Mouse (Mus musculus) embryonic facial prominence, embryonic 11.5 days (tissue): ENCODE results near the gene Ddx31. TPM values are rescaled to one million over a fixed set of nuclear protein-coding genes. Genes with fewer than 3 reads are reported as not detected.
A peak's percentile ranks its signal among the peaks of the same experiment; 100 is the strongest.

Source experiments
- ATAC-seq: fragments of 200-750 bp; cut with Nextera tagmentation; replicated peaks from 2 replicates; pipeline ENCODE4 v1.8.0; 2017; ENCODE audit warnings: low read depth; ENCODE audit not compliant: insufficient number of reproducible peaks, low FRiP score, low TSS enrichment
- DNase-seq: peaks from one replicate; pipeline ENCODE4 v3.0.0-alpha.2; 2015; ENCODE audit warnings: low spot score
- H3K27ac ChIP-seq: fragments of 300-500 bp; sonication (generic); replicated peaks from 2 replicates; pipeline ENCODE4 v1.5.1; 2014; ENCODE audit warnings: mild to moderate bottlenecking, low read depth, low read length, control low read depth
- H3K27me3 ChIP-seq: fragments of 300-500 bp; sonication (generic); 2 replicates; pipeline ENCODE4 v1.6.1; 2014; ENCODE audit warnings: mild to moderate bottlenecking, low read length, moderate library complexity, mixed read lengths; ENCODE audit not compliant: control insufficient read depth, insufficient read depth
- H3K36me3 ChIP-seq: fragments of 300-500 bp; sonication (generic); replicated peaks from 2 replicates; pipeline ENCODE4 v1.6.1; 2014; ENCODE audit warnings: low read depth, mild to moderate bottlenecking, low read length, moderate library complexity, mixed read lengths; ENCODE audit not compliant: control insufficient read depth, insufficient read depth
- H3K4me1 ChIP-seq: fragments of 300-500 bp; sonication (generic); 2 replicates; pipeline ENCODE4 v1.6.1; 2014; ENCODE audit warnings: low read length, mixed read lengths; ENCODE audit not compliant: control insufficient read depth, insufficient read depth
- H3K4me2 ChIP-seq: fragments of 300-500 bp; sonication (generic); 2 replicates; pipeline ENCODE4 v1.6.1; 2014; ENCODE audit warnings: low read depth, mild to moderate bottlenecking, control low read depth, low read length, moderate library complexity
- H3K4me3 ChIP-seq: fragments of 300-500 bp; sonication (generic); 2 replicates; pipeline ENCODE4 v1.5.1; 2014; ENCODE audit warnings: low read depth, low read length, control low read depth
- H3K9ac ChIP-seq: fragments of 300-500 bp; sonication (generic); replicated peaks from 2 replicates; pipeline ENCODE4 v1.6.1; 2014; ENCODE audit warnings: mild to moderate bottlenecking, control low read depth, low read length
- H3K9me3 ChIP-seq: fragments of 300-500 bp; sonication (generic); replicated peaks from 2 replicates; pipeline ENCODE4 v1.6.1; 2016; ENCODE audit warnings: mild to moderate bottlenecking, low read length, inconsistent platforms, mixed read lengths; ENCODE audit not compliant: control insufficient read depth
- WGBS: fragments of 180-500 bp; shearing (Covaris S2); extraction: QIAGEN DNeasy Blood & Tissue Kit; methylation state at CpG from one replicate; pipeline ENCODE4 v1.1.7; 2014; 5-methylcytosine and 5-hydroxymethylcytosine counted together
- polyA plus RNA-seq: library from polyadenylated mRNA; unstranded; fragments of >200 nt; fragmentation: Nextera tagmentation; extraction: Ambion mirVana; gene quantifications from 2 replicates; pipeline ENCODE4 v1.2.1, GENCODE M21; 2014

Ddx31 gene
- polyA plus RNA-seq, 1 experiment from 2014 or later = 20.0 TPM

- 88% methylated on average over 7 of the region's 7 CpGs for WGBS
- ATAC-seq (no peak), DNase-seq (no peak)
- Histone ChIP-seq H3K9ac (no peak overlapping the region), H3K36me3 (no peaks in the 10 kb centered on the region), H3K27ac (no peak overlapping the region), H3K4me3 (no peak overlapping the region), H3K9me3 (no peaks in the 10 kb centered on the region), H3K4me1 (no peaks in the 10 kb centered on the region), H3K27me3 (no peaks in the 10 kb centered on the region), H3K4me2 (no peak overlapping the region)
These were observed 36.8 kb upstream of the Ddx31 start for GRCm38 (mm10) chr2:28803406-28803805.

- no peaks in the 10 kb centered on the region for H3K4me1 ChIP-seq
- H3K27me3 ChIP-seq = no peaks in the 10 kb centered on the region
- H3K4me2 ChIP-seq = no peak overlapping the region
- no peaks in the 10 kb centered on the region for H3K9me3 ChIP-seq
- WGBS = 77% methylated on average over 6 of the region's 6 CpGs
- no peaks in the 10 kb centered on the region for H3K36me3 ChIP-seq
- H3K4me3 ChIP-seq = no peak overlapping the region
- no peak overlapping the region for H3K27ac ChIP-seq
- H3K9ac ChIP-seq = no peak overlapping the region
- DNase-seq = no peak
- ATAC-seq = no peak
These were observed 31.4 kb upstream of the Ddx31 start for GRCm38 (mm10) chr2:28808841-28809240.

GRCm38 (mm10) chr2:28810260-28811013 is 29.8 kb upstream of the Ddx31 start:
- WGBS = 28% methylated on average over 5 of the region's 5 CpGs
- ATAC-seq = no peak

GRCm38 (mm10) chr2:28818866-28819265 is 21.3 kb upstream of the Ddx31 start:
- H3K4me2 ChIP-seq = no peak overlapping the region
- ATAC-seq = no peak
- no peak overlapping the region for H3K27ac ChIP-seq
- H3K4me3 ChIP-seq = no peak overlapping the region
- no peaks in the 10 kb centered on the region for H3K4me1 ChIP-seq
- no peaks in the 10 kb centered on the region for H3K27me3 ChIP-seq
- DNase-seq = no peak
- no peak overlapping the region for H3K9ac ChIP-seq
- no peaks in the 10 kb centered on the region for H3K36me3 ChIP-seq
- no peaks in the 10 kb centered on the region for H3K9me3 ChIP-seq
- WGBS = 83% methylated on average over 4 of the region's 4 CpGs

More at GRCm38 (mm10) chr2:28810260-28811013, 29.8 kb upstream of the Ddx31 start:
- no peaks in the 10 kb centered on the region for H3K36me3 ChIP-seq
- no peak overlapping the region for H3K4me3 ChIP-seq
- H3K9ac ChIP-seq = no peak overlapping the region
- H3K9me3 ChIP-seq = no peaks in the 10 kb centered on the region
- no peak for DNase-seq
- H3K4me1 ChIP-seq = no peaks in the 10 kb centered on the region
- no peaks in the 10 kb centered on the region for H3K27me3 ChIP-seq
- H3K4me2 ChIP-seq = no peak overlapping the region
- H3K27ac ChIP-seq = no peak overlapping the region

- Histone ChIP-seq H3K4me3 (no peak overlapping the region), H3K4me1 (no peaks in the 10 kb centered on the region), H3K4me2 (no peak overlapping the region), H3K36me3 (no peaks in the 10 kb centered on the region; the same call in none of the 2 replicates), H3K27ac (no peak overlapping the region), H3K27me3 (no peaks in the 10 kb centered on the region), H3K9ac (no peak overlapping the region), H3K9me3 (no peaks in the 10 kb centered on the region)
- WGBS = 49% methylated on average over 4 of the region's 4 CpGs
- DNase-seq (peak; percentile 22), ATAC-seq (no peak)
These were observed 10.9 kb upstream of the Ddx31 start for GRCm38 (mm10) chr2:28829265-28829664.

- H3K27ac ChIP-seq = no peak overlapping the region
- no peak overlapping the region for H3K9ac ChIP-seq
- DNase-seq (no peak), ATAC-seq (no peak)
- no peak overlapping the region for H3K4me2 ChIP-seq
- no peak overlapping the region for H3K4me3 ChIP-seq
- H3K4me1 ChIP-seq = no peaks in the 10 kb centered on the region
- no peaks in the 10 kb centered on the region for H3K27me3 ChIP-seq
- H3K36me3 ChIP-seq = peaks cover 5% of the 10 kb centered on the region; the same call in 1 of the 2 replicates
- H3K9me3 ChIP-seq = no peaks in the 10 kb centered on the region
- WGBS = 78% methylated on average over 3 of the region's 3 CpGs
These were observed 3.8 kb upstream of the Ddx31 start for GRCm38 (mm10) chr2:28836181-28836940.

- H3K4me1 ChIP-seq = no peaks in the 10 kb centered on the region
- H3K4me3 ChIP-seq = peak overlapping the region; percentile 99
- ATAC-seq = peak; percentile 51
These were observed 545 bp upstream of the Ddx31 start for GRCm38 (mm10) chr2:28839501-28840221.

More at GRCm38 (mm10) chr2:28839501-28840221, 545 bp upstream of the Ddx31 start:
- Histone ChIP-seq H3K27me3 (no peaks in the 10 kb centered on the region), H3K27ac (peak overlapping the region; percentile 78), H3K4me2 (peak overlapping the region; percentile 76), H3K9ac (peak overlapping the region; percentile 91), H3K36me3 (peaks cover 5% of the 10 kb centered on the region; the same call in 1 of the 2 replicates), H3K9me3 (no peaks in the 10 kb centered on the region)
- under 1% methylated on average over 49 of the region's 53 CpGs for WGBS
- peak; percentile 23 for DNase-seq
